Mouse (Mus musculus): ENCODE data around the gene Plk4.
"Not testable (repeated sequence)": the region's sequence is repeated elsewhere in the genome, so short reads cannot be mapped to it uniquely, and the experiment has no call there.

Plk4 gene

GRCm38 (mm10) chr3:40799530-40800372, at the start of gene Plk4:
Gene Plk4, plus strand, starts transcription at chr3:40800019.
- ATAC-seq (ENCODE audit: low TSS enrichment): peak; percentile 94

GRCm38 (mm10) chr3:40760746-40761145, 39.1 kb upstream of the Plk4 start:
- no peak for ATAC-seq (ENCODE audit: low TSS enrichment)

- no peak for ATAC-seq (ENCODE audit: low TSS enrichment)
Observed at GRCm38 (mm10) chr3:40761312-40761711, 38.5 kb upstream of the Plk4 start.

GRCm38 (mm10) chr3:40793783-40794182, 6.0 kb upstream of the Plk4 start:
- ATAC-seq (ENCODE audit: low TSS enrichment): no peak

- ATAC-seq (ENCODE audit: low TSS enrichment): no peak
Observed at GRCm38 (mm10) chr3:40798054-40798453, 1.8 kb upstream of the Plk4 start.

GRCm38 (mm10) chr3:40798500-40798899, 1.3 kb upstream of the Plk4 start:
- ATAC-seq (ENCODE audit: low TSS enrichment): peak; percentile 25; the same call in 1 of the 2 replicates

GRCm38 (mm10) chr3:40800373-40800823, 579 bp downstream of the Plk4 start:
- peak; percentile 65 for ATAC-seq (ENCODE audit: low TSS enrichment)

- ATAC-seq (ENCODE audit: low TSS enrichment): no peak
Observed at GRCm38 (mm10) chr3:40806871-40807270, 7.1 kb downstream of the Plk4 start.

- ATAC-seq (ENCODE audit: low TSS enrichment): no peak
Observed at GRCm38 (mm10) chr3:40808686-40809085, 8.9 kb downstream of the Plk4 start.

- no peak for ATAC-seq (ENCODE audit: low TSS enrichment)
Observed at GRCm38 (mm10) chr3:40809894-40810293, 10.1 kb downstream of the Plk4 start.

GRCm38 (mm10) chr3:40813275-40813674, 13.5 kb downstream of the Plk4 start:
- peak; percentile 65 for ATAC-seq (ENCODE audit: low TSS enrichment)

- not testable (repeated sequence) for ATAC-seq (ENCODE audit: low TSS enrichment)
Observed at GRCm38 (mm10) chr3:40845521-40845920, 45.7 kb downstream of the Plk4 start.

- peak; percentile 93 for ATAC-seq (ENCODE audit: low TSS enrichment)
Observed at GRCm38 (mm10) chr3:40846473-40846956, 46.7 kb downstream of the Plk4 start, which contains the start of gene Mfsd8. Gene Mfsd8, minus strand, starts transcription at chr3:40846886.

GRCm38 (mm10) chr3:40846957-40847017, 47.0 kb downstream of the Plk4 start, which contains the start of gene Abhd18:
Gene Abhd18, plus strand, starts transcription at chr3:40846970.
- ATAC-seq (ENCODE audit: low TSS enrichment): not testable (repeated sequence)

- peak; percentile 51 for ATAC-seq (ENCODE audit: low TSS enrichment)
Observed at GRCm38 (mm10) chr3:40847018-40847417, 47.2 kb downstream of the Plk4 start.

- ATAC-seq (ENCODE audit: low TSS enrichment): not testable (repeated sequence)
Observed at GRCm38 (mm10) chr3:40847936-40848335, 48.1 kb downstream of the Plk4 start.

- not testable (repeated sequence) for ATAC-seq (ENCODE audit: low TSS enrichment)
Observed at GRCm38 (mm10) chr3:40853123-40853738, 53.4 kb downstream of the Plk4 start.

Data from frontal cortex, adult (tissue).